Mouse (Mus musculus): ENCODE results near the gene Nrxn2. TPM values are rescaled to one million over a fixed set of nuclear protein-coding genes. Genes with fewer than 3 reads are reported as not detected.

Gene Nrxn2
- total RNA-seq, 1 experiment from 2014 or later, result 12.7 TPM

- no peak for DNase-seq
Observed at GRCm38 (mm10) chr19:6416894-6417761, 1.4 kb upstream of the Nrxn2 start.

GRCm38 (mm10) chr19:6418984-6419692, 607 bp downstream of the Nrxn2 start:
- DNase-seq, result no peak

- DNase-seq, result no peak
Observed at GRCm38 (mm10) chr19:6419805-6420310, 1.3 kb downstream of the Nrxn2 start.

- DNase-seq, result no peak
Observed at GRCm38 (mm10) chr19:6420481-6421210, 2.1 kb downstream of the Nrxn2 start.

GRCm38 (mm10) chr19:6421211-6421590, 2.7 kb downstream of the Nrxn2 start:
- no peak for DNase-seq

GRCm38 (mm10) chr19:6422014-6422413, 3.5 kb downstream of the Nrxn2 start:
- no peak for DNase-seq

- DNase-seq, result no peak
Observed at GRCm38 (mm10) chr19:6423241-6423640, 4.7 kb downstream of the Nrxn2 start.

- no peak for DNase-seq
Observed at GRCm38 (mm10) chr19:6424137-6424881, 5.8 kb downstream of the Nrxn2 start.

GRCm38 (mm10) chr19:6425595-6425994, 7.1 kb downstream of the Nrxn2 start:
- no peak for DNase-seq

- DNase-seq, result peak; percentile 54
Observed at GRCm38 (mm10) chr19:6426703-6427500, 8.4 kb downstream of the Nrxn2 start.

- peak; percentile 56 for DNase-seq
Observed at GRCm38 (mm10) chr19:6427653-6428434, 9.3 kb downstream of the Nrxn2 start.

- no peak for DNase-seq
Observed at GRCm38 (mm10) chr19:6428501-6429200, 10.1 kb downstream of the Nrxn2 start.

- DNase-seq, result no peak
Observed at GRCm38 (mm10) chr19:6443016-6443415, 24.5 kb downstream of the Nrxn2 start.

- no peak for DNase-seq
Observed at GRCm38 (mm10) chr19:6445761-6446423, 27.4 kb downstream of the Nrxn2 start.

- DNase-seq, result no peak
Observed at GRCm38 (mm10) chr19:6446736-6447437, 28.4 kb downstream of the Nrxn2 start.

GRCm38 (mm10) chr19:6448752-6449151, 30.2 kb downstream of the Nrxn2 start:
- DNase-seq, result no peak

GRCm38 (mm10) chr19:6449841-6450240, 31.3 kb downstream of the Nrxn2 start:
- no peak for DNase-seq

- peak; percentile 72 for DNase-seq
Observed at GRCm38 (mm10) chr19:6452030-6452494, 33.5 kb downstream of the Nrxn2 start.

Measured in adrenal gland, postnatal 25 days (tissue).